Mouse (Mus musculus) CD4-positive naive resting alpha-beta T cell, adult 76 days (primary cell): ENCODE data around the gene Fam13c. TPM values are rescaled to one million over a fixed set of nuclear protein-coding genes. Genes with fewer than 3 reads are reported as not detected.

ENCODE experiments used
- total RNA-seq: library from RNA; stranded (reverse); gene quantifications from one replicate; pipeline ENCODE4 v1.2.4, GENCODE M21; 2023

Gene Fam13c
- not detected for total RNA-seq

DNA sequence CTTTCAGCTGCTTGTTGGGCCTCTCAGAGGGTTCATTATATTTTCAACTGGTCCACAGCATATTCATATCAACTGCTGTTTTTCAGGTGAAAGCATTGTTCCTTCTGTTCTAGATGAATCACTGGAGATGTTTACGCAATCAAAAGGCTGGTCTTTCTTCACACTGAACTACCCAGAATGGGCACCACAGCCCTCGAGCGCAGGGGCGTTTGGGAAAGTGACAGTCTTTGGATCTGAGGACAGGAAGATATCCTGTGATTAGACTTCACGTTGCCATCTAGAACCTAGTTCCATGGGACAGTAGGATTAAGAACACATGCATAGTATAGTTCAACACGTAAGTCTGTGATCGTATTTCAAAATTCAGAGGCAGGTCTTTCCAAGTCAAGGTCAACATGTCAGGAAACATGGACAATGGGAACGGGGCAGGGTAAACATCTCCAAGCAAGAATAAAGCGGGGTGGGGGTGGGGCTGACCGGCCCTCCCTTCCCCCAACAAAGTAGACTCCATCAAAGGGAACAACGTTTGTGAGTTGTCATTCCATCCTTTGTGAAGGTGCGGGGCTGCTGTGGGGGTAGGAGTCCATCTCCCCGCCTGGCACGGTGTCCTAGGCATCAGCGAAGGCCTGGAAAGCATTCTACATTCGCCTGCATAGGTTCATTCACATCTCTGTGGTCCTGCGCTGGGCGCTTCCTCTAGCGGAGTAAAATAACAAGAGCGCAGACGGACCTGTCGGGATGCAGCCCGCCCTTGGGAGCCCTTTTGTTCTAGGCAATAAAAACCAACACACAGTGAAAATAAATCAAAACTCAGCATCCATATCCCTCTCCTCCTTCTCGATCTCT, at the start of gene Fam13c:
Gene Fam13c (plus strand): TSS at position 806 of the 846 bp plus-strand sequence.

Other genes starting within 250 kb of the Fam13c start
- gene Mrln, start 235.8 kb upstream of the Fam13c start, total RNA-seq: not detected
- gene Slc16a9, start 195.4 kb upstream of the Fam13c start, total RNA-seq: 0.47 TPM
- gene Phyhipl, start 215.5 kb downstream of the Fam13c start, total RNA-seq: 0.67 TPM